Mouse (Mus musculus) kidney, adult 2 months (tissue): Measurements from ENCODE around the gene Tmco3.

Source experiments
- CTCF ChIP-seq: fragments of 200-500 bp; conservative IDR thresholded peaks from 2 replicates; pipeline ENCODE4 v1.5.1; 2011; ENCODE audit warnings: low read depth, mild to moderate bottlenecking, control low read depth, low read length, moderate library complexity, mixed read lengths; ENCODE audit not compliant: insufficient read depth, insufficient read length
- POLR2A ChIP-seq: fragments of 200-500 bp; IDR thresholded peaks from one replicate; pipeline ENCODE4 v1.6.1; 2011; ENCODE audit warnings: low read depth, low read length, control low read depth

DNA sequence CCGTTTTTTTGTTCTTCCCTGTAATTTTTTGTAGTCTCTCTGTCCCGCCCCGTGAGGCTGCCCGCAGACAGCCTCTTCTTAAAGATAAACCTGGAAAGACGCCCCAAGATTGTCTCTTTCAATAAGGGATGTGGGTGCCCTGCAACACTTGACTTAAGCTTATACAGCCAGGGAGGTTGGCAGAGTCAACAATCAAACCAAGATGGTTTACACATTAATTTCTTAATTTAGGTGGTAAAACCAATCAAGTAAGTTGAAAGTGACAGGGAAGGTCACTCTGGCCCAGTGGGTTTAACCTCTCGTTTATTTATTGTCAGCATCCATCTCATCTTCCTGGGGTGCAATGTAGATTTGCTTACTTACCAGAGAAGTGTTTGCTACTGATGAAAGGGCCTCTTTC is 656 bp downstream of the Tmco3 start:
- TF ChIP-seq CTCF (no peak), POLR2A (no peak)
